Mouse (Mus musculus): ENCODE measurements at regions not wholly inside any gene's neighbourhood (a gene's known extent, or its start where the extent isn't known, plus 50 kb on each side); places are given as distances from the start of the nearest gene placed in this dataset.

DNA sequence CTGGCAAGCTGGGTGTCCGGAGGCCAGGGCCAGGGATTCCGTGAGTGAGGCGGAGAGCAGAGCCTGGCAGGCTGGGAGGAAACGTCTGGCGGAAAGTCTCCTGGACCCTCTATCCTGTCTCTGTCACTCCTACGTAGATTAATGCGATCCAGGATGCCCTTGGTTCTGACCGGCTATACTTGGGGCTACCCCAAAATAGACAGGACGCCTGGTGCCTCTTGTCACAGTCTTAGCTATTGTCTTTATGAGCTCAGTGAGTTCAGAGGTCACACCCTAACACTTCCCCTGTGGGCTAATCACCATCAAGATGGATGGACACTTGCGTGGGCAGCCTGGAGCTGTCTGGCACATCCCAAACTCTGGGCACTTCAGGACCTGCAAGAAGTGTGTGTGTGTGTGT, 258.9 kb downstream of the Dhx35 start:
- no peaks in the 10 kb centered on the region for H3K36me3 ChIP-seq
- no peaks in the 10 kb centered on the region for H3K9me3 ChIP-seq
- WGBS, result 68% methylated on average over 10 of the region's 10 CpGs
- peak; percentile 36; the same call in 1 of the 2 replicates for ATAC-seq (ENCODE audit: low FRiP score, low read depth)
- H3K27me3 ChIP-seq, result peaks cover 33% of the 10 kb centered on the region
- H3K4me1 ChIP-seq, result no peaks in the 10 kb centered on the region
- H3K4me2 ChIP-seq (replicated peaks), result no peak overlapping the region
- H3K27ac ChIP-seq, result no peak overlapping the region
- H3K4me3 ChIP-seq, result no peak overlapping the region
- H3K9ac ChIP-seq, result no peak overlapping the region

GRCm38 (mm10) chr2:159053936-159054335, 259.3 kb downstream of the Dhx35 start:
- WGBS, result 50% methylated on average over 4 of the region's 4 CpGs
- Histone ChIP-seq H3K27me3 (peaks cover 34% of the 10 kb centered on the region), H3K27ac (no peak overlapping the region), H3K9me3 (no peaks in the 10 kb centered on the region), H3K4me1 (no peaks in the 10 kb centered on the region), H3K4me3 (no peak overlapping the region), H3K36me3 (no peaks in the 10 kb centered on the region), H3K4me2 (replicated peaks) (no peak overlapping the region), H3K9ac (no peak overlapping the region)
- 0 out of 2 replicates have a peak, but pooled peaks have one; percentile 67 for ATAC-seq (ENCODE audit: low FRiP score, low read depth)

GRCm38 (mm10) chr2:159054451-159054850, 259.8 kb downstream of the Dhx35 start:
- WGBS, result 93% methylated on average over 3 of the region's 3 CpGs
- no peaks in the 10 kb centered on the region for H3K4me1 ChIP-seq
- H3K9ac ChIP-seq, result no peak overlapping the region
- H3K27ac ChIP-seq, result no peak overlapping the region
- no peaks in the 10 kb centered on the region for H3K9me3 ChIP-seq
- no peak overlapping the region for H3K4me3 ChIP-seq
- H3K36me3 ChIP-seq, result no peaks in the 10 kb centered on the region
- no peak for ATAC-seq (ENCODE audit: low FRiP score, low read depth)
- H3K4me2 ChIP-seq (replicated peaks), result no peak overlapping the region
- H3K27me3 ChIP-seq, result peaks cover 34% of the 10 kb centered on the region

- 46% methylated on average over 6 of the region's 6 CpGs for WGBS
- no peak for ATAC-seq (ENCODE audit: low FRiP score, low read depth)
- Histone ChIP-seq H3K4me2 (replicated peaks) (no peak overlapping the region), H3K9ac (no peak overlapping the region), H3K27me3 (peaks cover 34% of the 10 kb centered on the region), H3K36me3 (no peaks in the 10 kb centered on the region), H3K9me3 (no peaks in the 10 kb centered on the region), H3K4me3 (no peak overlapping the region), H3K4me1 (no peaks in the 10 kb centered on the region), H3K27ac (no peak overlapping the region)
Measured at GRCm38 (mm10) chr2:159055780-159056179, 261.2 kb downstream of the Dhx35 start.

DNA sequence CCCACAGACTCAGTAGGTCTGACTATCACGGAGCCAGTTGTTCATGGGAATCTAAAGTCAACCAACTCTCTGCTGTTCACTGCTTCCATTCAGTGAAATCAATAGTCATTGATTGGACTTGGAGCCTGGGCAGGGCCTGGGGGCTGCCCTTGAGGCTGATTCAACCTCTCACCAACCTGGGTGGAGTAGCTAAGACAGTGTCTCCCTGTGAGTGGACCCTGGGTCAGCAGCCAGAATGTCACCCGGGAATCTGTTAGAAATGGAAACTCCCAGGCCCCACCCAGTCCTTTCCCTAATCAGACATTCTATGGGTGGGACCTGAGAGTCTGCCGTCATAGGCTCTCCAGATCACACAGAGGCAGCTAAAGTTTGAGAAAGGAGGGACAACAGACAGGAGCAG, 262.4 kb downstream of the Dhx35 start:
- 86% methylated on average over 3 of the region's 3 CpGs for WGBS
- Histone ChIP-seq H3K4me1 (no peaks in the 10 kb centered on the region), H3K4me2 (replicated peaks) (no peak overlapping the region), H3K36me3 (no peaks in the 10 kb centered on the region), H3K27me3 (peaks cover 34% of the 10 kb centered on the region), H3K27ac (no peak overlapping the region), H3K9me3 (no peaks in the 10 kb centered on the region), H3K9ac (no peak overlapping the region), H3K4me3 (no peak overlapping the region)
- ATAC-seq (ENCODE audit: low FRiP score, low read depth), result no peak

DNA sequence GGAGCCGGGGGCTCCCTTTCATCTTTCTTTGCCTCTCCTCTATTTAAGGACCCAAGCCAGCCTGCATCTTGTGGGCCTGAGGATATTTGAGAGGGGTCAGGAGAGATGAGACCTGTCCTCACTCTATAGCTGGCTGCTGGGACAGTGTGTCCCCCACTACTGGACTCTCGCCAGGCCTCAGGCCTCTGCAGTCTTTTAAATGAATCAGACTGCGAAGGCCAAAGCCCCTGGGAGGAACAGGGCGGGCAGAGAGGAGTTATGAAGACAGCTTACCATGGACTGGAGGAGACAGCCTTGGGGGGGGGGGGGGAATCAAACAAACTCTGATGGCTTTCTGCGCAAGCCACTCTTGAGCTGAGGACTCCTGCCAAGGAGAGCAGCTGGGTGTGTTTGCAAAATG, 262.9 kb downstream of the Dhx35 start:
- Histone ChIP-seq H3K27ac (no peak overlapping the region), H3K9me3 (no peaks in the 10 kb centered on the region), H3K4me3 (no peak overlapping the region), H3K9ac (no peak overlapping the region), H3K4me2 (replicated peaks) (no peak overlapping the region), H3K27me3 (peaks cover 34% of the 10 kb centered on the region), H3K36me3 (no peaks in the 10 kb centered on the region), H3K4me1 (no peaks in the 10 kb centered on the region)
- WGBS, result 64% methylated on average over 5 of the region's 5 CpGs
- ATAC-seq (ENCODE audit: low FRiP score, low read depth), result no peak

GRCm38 (mm10) chr2:159062266-159062665, 267.7 kb downstream of the Dhx35 start:
- Histone ChIP-seq H3K9me3 (no peaks in the 10 kb centered on the region), H3K4me1 (no peaks in the 10 kb centered on the region), H3K27ac (no peak overlapping the region), H3K36me3 (no peaks in the 10 kb centered on the region), H3K4me2 (replicated peaks) (no peak overlapping the region), H3K27me3 (peaks cover 29% of the 10 kb centered on the region), H3K9ac (no peak overlapping the region), H3K4me3 (no peak overlapping the region)
- ATAC-seq (ENCODE audit: low FRiP score, low read depth), result no peak
- WGBS, result 88% methylated on average over 2 of the region's 2 CpGs

DNA sequence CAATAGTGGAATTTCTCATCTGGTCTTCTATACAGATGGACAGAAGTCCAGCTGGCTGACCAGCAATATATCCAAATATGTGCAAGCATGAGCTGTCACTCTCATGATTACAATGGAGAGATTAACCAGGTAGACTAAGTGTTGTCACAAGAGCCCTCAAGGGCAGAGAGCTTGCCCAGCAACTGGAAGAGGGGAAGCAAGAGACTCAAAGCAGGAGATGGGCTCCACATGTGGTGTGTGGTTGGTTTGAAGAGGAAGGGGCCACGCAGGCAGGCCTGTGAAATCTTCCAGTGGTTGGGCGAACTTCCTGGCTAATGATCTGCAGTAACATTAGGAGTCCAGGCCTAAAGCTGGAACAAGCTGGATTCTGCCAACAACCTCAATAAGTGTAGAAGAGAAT, 268.1 kb downstream of the Dhx35 start:
- WGBS, result 73% methylated on average over 2 of the region's 2 CpGs
- Histone ChIP-seq H3K36me3 (no peaks in the 10 kb centered on the region), H3K9me3 (no peaks in the 10 kb centered on the region), H3K4me1 (no peaks in the 10 kb centered on the region), H3K27me3 (peaks cover 29% of the 10 kb centered on the region), H3K4me2 (replicated peaks) (no peak overlapping the region), H3K4me3 (no peak overlapping the region), H3K9ac (no peak overlapping the region), H3K27ac (no peak overlapping the region)
- no peak for ATAC-seq (ENCODE audit: low FRiP score, low read depth)

DNA sequence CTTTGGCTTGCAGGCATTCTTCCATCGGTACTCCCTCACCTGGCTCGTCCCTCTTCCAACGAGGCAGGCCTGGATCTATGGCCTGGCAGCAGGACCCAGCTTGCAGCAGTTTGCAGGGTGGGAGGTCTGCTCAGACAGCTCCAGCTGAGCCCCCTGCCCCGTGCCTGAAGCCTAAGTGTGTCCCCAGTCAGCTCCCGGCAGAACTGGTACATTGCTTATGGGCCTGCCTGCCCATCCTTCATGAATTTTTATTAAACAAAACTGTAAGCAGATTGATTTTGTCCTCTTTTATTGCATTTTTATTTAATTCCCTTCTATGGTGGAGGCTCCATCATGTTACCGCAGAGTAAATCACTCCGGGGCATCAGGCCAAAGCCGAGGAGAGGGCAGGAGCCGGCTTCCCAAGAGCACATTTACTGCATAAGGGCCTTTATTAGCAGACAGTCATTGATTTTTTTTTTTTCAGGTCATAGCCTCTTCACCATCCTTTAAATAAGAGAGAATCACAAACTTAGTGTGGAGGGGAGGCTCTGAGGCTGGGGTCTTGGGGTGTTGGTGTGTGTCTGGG, 269.9 kb downstream of the Dhx35 start:
- Histone ChIP-seq H3K27me3 (peaks cover 31% of the 10 kb centered on the region), H3K9me3 (no peaks in the 10 kb centered on the region), H3K9ac (no peak overlapping the region), H3K27ac (0 out of 2 replicates have a peak overlapping the region, but pooled peaks have one; percentile 10), H3K4me2 (replicated peaks) (no peak overlapping the region), H3K36me3 (no peaks in the 10 kb centered on the region), H3K4me1 (peaks cover 8% of the 10 kb centered on the region), H3K4me3 (no peak overlapping the region)
- no peak for ATAC-seq (ENCODE audit: low FRiP score, low read depth)
- WGBS, result 53% methylated on average over 9 of the region's 9 CpGs

GRCm38 (mm10) chr2:159067506-159067905, 272.9 kb downstream of the Dhx35 start:
- H3K4me1 ChIP-seq, result peaks cover 8% of the 10 kb centered on the region
- no peak overlapping the region for H3K4me2 ChIP-seq (replicated peaks)
- H3K27ac ChIP-seq, result no peak overlapping the region
- H3K36me3 ChIP-seq, result no peaks in the 10 kb centered on the region
- 66% methylated on average over 7 of the region's 7 CpGs for WGBS
- H3K27me3 ChIP-seq, result peaks cover 55% of the 10 kb centered on the region
- no peaks in the 10 kb centered on the region for H3K9me3 ChIP-seq
- no peak overlapping the region for H3K4me3 ChIP-seq
- H3K9ac ChIP-seq, result no peak overlapping the region
- ATAC-seq (ENCODE audit: low FRiP score, low read depth), result no peak

DNA sequence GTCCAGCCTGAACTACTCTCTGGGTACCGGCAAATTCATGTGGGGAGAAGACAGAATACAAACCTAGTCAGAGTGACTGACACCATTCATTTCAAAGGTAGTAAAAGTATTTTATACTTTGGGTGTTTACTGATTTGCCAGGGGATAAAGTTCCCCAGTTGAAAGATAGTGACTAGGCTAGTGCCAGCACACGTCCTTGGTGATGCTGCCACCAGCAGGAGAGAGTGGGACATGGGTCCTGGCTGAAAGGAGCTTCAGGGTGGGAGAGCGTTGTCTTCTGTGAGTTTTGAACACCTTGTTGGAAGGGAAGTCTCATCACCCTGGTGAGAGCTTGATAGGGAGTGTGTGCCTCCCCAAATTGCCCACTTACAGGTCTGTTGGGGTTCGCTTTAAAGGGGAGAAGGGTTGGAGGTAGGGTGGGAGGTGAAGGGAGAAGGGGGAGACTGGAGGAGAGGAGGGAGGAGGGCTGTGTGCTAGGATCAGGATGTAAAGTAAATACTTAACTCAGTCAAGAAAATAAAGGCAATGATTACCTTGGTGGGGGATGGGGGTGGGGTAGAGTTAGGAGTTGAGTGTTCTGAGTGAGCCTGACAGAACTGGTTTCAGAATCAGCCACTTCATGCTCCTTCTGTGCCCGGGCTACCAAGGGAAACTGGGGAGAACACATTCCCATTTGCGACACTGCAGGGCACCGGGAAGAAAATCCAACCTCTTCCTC, 273.9 kb downstream of the Dhx35 start:
- Histone ChIP-seq H3K9me3 (no peaks in the 10 kb centered on the region), H3K36me3 (no peaks in the 10 kb centered on the region), H3K27ac (no peak overlapping the region), H3K4me2 (replicated peaks) (no peak overlapping the region), H3K4me1 (peaks cover 8% of the 10 kb centered on the region), H3K9ac (no peak overlapping the region), H3K4me3 (no peak overlapping the region), H3K27me3 (peaks cover 59% of the 10 kb centered on the region)
- ATAC-seq (ENCODE audit: low FRiP score, low read depth), result no peak
- 50% methylated on average over 7 of the region's 7 CpGs for WGBS

DNA sequence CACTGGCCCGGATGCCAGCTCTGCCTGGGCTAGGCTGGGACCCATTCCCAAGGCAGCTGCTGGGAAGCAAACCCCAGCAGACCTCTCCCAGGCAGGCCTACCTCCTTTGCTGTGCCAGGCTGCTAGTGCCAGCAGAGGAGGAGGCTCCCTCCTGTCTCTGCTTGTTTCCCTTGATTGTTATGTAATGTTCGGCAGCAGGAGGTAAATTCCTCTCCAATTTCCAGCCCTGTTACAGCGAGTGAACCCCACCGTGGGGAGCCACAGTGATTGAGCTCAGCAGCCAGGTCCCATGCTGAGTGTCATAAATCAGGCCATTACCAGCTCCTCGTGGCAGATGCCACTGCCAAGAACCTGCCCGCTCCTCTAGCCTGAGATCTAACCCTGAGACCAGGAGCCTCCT, 274.6 kb downstream of the Dhx35 start:
- Histone ChIP-seq H3K27me3 (peaks cover 65% of the 10 kb centered on the region), H3K36me3 (no peaks in the 10 kb centered on the region), H3K9me3 (no peaks in the 10 kb centered on the region), H3K4me1 (peaks cover 8% of the 10 kb centered on the region), H3K4me3 (no peak overlapping the region), H3K9ac (no peak overlapping the region), H3K27ac (no peak overlapping the region), H3K4me2 (replicated peaks) (no peak overlapping the region)
- ATAC-seq (ENCODE audit: low FRiP score, low read depth), result no peak
- 9% methylated on average over 6 of the region's 6 CpGs for WGBS
